Mouse (Mus musculus) heart, postnatal 36 days (tissue): ENCODE results near the gene Kcnip4. TPM values are rescaled to one million over a fixed set of nuclear protein-coding genes. Genes with fewer than 3 reads are reported as not detected.

ENCODE experiments used
- DNase-seq, 2 experiments: peaks; one replicate each; pipeline ENCODE4 v3.0.0; 2021 to 2022
- intact Hi-C: fragments of 180-260 bp; cut with DNase I; formaldehyde crosslinking; loops from one replicate; pipeline ENCODE4 v1.15.1; 2025
- total RNA-seq, 2 experiments: library from RNA; stranded (reverse); gene quantifications; 2 replicates each; pipeline ENCODE4 v1.2.3; 2021

Kcnip4 gene
- total RNA-seq, 2 experiments from 2014 or later = not detected

- no peak for DNase-seq
- intact Hi-C loops = no loop called here
Measured at GRCm38 (mm10) chr5:48942378-48943088, 582.2 kb downstream of the Kcnip4 start.

- intact Hi-C loops = no loop called here
- no peak for DNase-seq
Measured at GRCm38 (mm10) chr5:48931881-48932280, 592.8 kb downstream of the Kcnip4 start.

- intact Hi-C loops = no loop called here
- no peak for DNase-seq
Measured at GRCm38 (mm10) chr5:48890216-48890615, 634.5 kb downstream of the Kcnip4 start.

GRCm38 (mm10) chr5:48889395-48890194 is 635.1 kb downstream of the Kcnip4 start:
- no peak for DNase-seq
- intact Hi-C loops = no loop called here

GRCm38 (mm10) chr5:48878081-48878480 is 646.6 kb downstream of the Kcnip4 start:
- no peak for DNase-seq
- intact Hi-C loops = no loop called here

DNA sequence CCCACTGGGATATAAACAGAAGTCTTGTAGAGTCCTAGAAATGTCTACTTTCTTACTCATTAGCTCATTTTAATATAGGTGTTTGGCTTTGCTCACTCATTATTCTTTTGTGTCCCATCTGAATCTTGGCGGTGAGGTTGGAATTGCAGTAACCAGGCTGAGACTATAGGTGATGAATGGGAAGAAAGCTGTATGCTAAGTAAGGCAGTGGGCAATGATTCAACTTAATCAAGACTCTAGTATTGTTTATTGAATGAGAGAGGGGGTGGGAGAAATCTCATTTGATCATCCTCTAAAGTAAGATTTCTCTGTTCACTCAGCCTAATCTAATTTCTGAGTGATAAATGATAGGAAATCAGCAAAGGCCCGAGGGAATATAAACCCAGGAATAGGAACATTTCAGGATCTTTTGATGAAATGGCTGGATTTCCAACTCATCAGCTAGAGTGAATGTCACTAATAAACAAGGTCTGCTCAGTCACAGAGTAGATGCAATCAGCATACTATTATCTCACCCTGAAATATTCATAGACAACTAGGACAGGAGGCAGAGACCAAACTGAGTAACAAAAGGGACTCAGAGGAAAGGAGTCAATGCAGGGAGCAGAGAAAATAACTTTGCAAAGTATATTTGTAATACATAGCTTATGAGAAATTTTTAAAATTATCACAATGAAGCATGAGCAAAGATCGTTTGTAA is 660.3 kb downstream of the Kcnip4 start:
- intact Hi-C loops = no loop called here

DNA sequence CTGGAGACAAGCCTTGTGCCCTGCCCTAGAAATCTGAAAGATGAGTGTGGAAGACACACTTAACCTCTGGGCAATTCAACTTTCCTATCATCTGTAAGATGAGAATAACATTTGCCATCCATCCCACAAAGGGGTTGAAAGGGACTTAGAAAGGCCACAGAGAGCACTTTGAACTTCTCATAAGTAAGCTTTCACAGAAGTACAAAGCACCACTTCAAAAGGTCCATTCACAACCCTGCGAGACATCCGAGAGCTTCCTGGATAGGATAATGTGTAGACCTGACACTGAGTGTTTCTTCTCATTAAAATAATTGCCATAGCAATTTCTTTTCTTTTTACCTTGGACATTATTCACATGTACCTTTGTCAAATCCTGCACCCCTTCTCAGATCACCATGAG is 683.7 kb downstream of the Kcnip4 start:
- intact Hi-C loops = no loop called here
- no peak for DNase-seq

More for the DNA sequence above, 660.3 kb downstream of the Kcnip4 start:
- no peak for DNase-seq

DNA sequence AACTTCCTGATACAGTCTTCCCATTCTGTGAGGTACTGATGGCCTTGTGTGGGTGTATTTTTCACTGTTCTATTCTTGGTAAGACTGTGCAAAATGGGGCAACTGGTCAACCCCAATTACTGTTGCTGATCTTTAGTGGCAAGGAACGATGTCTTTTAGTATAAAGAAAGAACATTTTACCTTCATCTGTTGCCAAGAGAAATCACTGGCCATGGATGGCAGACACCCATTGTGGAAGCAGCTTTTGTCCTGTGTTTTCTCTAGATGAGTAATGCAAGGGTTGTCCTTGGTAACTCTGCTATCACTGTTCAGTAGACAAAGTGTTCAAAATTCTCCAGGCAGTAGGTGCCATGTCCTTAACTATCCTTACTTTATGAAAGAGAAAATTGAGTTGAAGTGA is 729.2 kb downstream of the Kcnip4 start:
- intact Hi-C loops = no loop called here
- no peak for DNase-seq

GRCm38 (mm10) chr5:48779376-48779775 is 745.3 kb downstream of the Kcnip4 start:
- no peak for DNase-seq
- intact Hi-C loops = no loop called here

DNA sequence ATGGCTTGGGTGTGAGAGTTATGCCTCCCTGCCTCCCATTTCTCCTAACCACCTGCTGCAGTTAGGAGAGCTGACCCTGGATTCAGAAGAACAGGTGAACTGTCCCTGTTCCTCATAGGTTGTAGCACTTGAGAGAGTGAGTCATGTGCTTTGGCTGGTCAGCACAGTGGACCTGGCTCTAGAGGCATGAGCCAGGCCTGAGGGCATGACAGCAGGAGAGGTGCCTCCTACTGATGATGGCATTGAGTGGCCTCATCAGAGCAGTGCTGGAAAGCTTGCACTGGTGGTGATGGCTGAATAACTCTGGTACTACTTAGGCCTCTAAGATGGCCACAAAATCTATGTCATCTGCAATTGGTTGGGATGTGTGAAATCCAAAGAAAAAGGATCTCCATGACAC is 776.1 kb downstream of the Kcnip4 start:
- no peak for DNase-seq

GRCm38 (mm10) chr5:48737640-48738039 is 787.1 kb downstream of the Kcnip4 start:
- DNase-seq = no peak
- intact Hi-C loops = no loop called here

More for the DNA sequence above, 776.1 kb downstream of the Kcnip4 start:
- intact Hi-C loops = no loop called here

- intact Hi-C loops = no loop called here
- DNase-seq = no peak
Measured at GRCm38 (mm10) chr5:48718166-48718565, 806.5 kb downstream of the Kcnip4 start.

- intact Hi-C loops = no loop called here
- no peak for DNase-seq
Measured at GRCm38 (mm10) chr5:48705997-48706396, 818.7 kb downstream of the Kcnip4 start.

DNA sequence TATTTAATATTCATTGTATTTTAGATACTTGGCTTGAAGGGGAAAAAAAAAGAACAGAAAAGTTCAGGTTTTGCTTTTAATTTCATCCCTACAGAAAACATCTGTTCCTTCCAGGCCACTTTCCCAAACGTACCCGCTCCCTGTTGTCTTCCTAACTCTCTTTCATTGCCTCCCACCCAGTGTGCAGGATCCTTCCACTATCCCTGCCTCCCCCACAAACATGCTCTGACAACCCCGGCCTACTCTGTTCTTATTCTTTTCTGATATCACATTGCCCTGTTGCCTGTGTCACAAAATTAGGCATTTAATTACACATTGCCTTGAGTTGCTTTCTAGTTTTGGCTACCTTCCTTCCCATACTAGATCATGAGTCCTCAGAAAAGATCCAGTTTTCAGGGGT is 837.6 kb downstream of the Kcnip4 start:
- DNase-seq = no peak
- intact Hi-C loops = no loop called here

GRCm38 (mm10) chr5:48679733-48680595 is 844.7 kb downstream of the Kcnip4 start:
- DNase-seq = no peak
- intact Hi-C loops = no loop called here

- intact Hi-C loops = no loop called here
- no peak for DNase-seq
Measured at GRCm38 (mm10) chr5:48662504-48662903, 862.2 kb downstream of the Kcnip4 start.

GRCm38 (mm10) chr5:48659975-48660374 is 864.7 kb downstream of the Kcnip4 start:
- DNase-seq = no peak
- intact Hi-C loops = no loop called here

GRCm38 (mm10) chr5:48650496-48650895 is 874.2 kb downstream of the Kcnip4 start:
- no peak for DNase-seq
- intact Hi-C loops = no loop called here

DNA sequence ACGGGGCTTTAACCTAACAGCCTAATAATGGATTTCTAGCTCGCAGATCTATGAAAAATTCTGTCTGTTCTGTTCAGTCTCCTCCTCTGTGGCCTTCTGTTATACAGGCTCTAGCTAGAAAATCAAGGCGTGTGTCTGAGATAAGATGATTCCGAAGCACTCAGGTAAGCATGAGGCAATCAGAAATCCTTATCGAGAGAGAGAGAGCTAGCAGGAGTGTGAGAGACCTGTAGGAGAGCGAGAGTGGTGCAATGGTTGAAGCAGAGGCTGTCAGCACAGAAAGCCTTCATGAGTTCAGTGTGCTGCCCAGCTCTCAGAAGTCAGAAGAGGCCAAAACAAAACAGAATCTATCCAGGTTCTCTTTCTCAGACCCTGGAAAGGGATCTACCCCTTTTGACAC is 888.0 kb downstream of the Kcnip4 start:
- DNase-seq = no peak
- intact Hi-C loops = no loop called here

DNA sequence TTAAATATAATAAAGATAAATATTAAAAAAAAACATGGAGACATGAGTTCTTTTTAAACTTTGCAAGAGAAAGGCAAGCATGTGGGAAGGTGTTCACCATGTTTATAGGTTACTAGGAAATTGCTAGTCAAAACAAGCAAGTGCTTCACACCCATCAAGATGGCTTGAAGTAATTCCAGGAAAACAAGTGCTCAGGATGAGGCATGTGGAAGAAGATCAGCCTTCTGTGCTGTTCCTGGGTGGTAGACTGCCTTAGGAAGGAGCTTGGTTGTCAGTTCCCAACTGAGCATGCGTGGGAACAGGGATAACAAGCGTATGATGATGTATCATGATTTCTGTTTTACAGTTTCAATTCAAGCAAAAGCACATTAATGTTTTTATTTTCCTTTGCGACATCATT is 891.1 kb downstream of the Kcnip4 start:
- intact Hi-C loops = no loop called here
- DNase-seq = no peak

GRCm38 (mm10) chr5:48623370-48623769 is 901.3 kb downstream of the Kcnip4 start:
- no peak for DNase-seq
- intact Hi-C loops = no loop called here
